Mouse (Mus musculus) small intestine, adult 2 months (tissue): Measurements from ENCODE around the gene H2-Q2.

Experiments
- CTCF ChIP-seq: fragments of 200-500 bp; IDR thresholded peaks from 2 replicates; pipeline ENCODE4 v1.5.1; 2012; ENCODE audit warnings: low read depth, mild to moderate bottlenecking, control low read depth, inconsistent platforms, low read length, moderate library complexity, mixed read lengths; ENCODE audit not compliant: insufficient replicate concordance, insufficient read length; ENCODE audit errors: extremely low read depth
- POLR2A ChIP-seq: fragments of 200-500 bp; IDR thresholded peaks from 2 replicates; pipeline ENCODE4 v1.6.1; 2012; ENCODE audit warnings: low read depth, mild to moderate bottlenecking, control low read depth, inconsistent platforms, low read length, moderate library complexity

GRCm38 (mm10) chr17:35358763-35359469, 16.9 kb downstream of the H2-Q2 start:
- no peak for TF ChIP-seq CTCF
- peak; percentile 96 for TF ChIP-seq POLR2A
